Mouse (Mus musculus) small intestine, adult 2 months (tissue): ENCODE data around the gene Fau.

Experiments
- CTCF ChIP-seq: fragments of 200-500 bp; IDR thresholded peaks from 2 replicates; pipeline ENCODE4 v1.5.1; 2012; ENCODE audit warnings: low read depth, mild to moderate bottlenecking, control low read depth, inconsistent platforms, low read length, moderate library complexity, mixed read lengths; ENCODE audit not compliant: insufficient replicate concordance, insufficient read length; ENCODE audit errors: extremely low read depth
- POLR2A ChIP-seq: fragments of 200-500 bp; IDR thresholded peaks from 2 replicates; pipeline ENCODE4 v1.6.1; 2012; ENCODE audit warnings: low read depth, mild to moderate bottlenecking, control low read depth, inconsistent platforms, low read length, moderate library complexity

DNA sequence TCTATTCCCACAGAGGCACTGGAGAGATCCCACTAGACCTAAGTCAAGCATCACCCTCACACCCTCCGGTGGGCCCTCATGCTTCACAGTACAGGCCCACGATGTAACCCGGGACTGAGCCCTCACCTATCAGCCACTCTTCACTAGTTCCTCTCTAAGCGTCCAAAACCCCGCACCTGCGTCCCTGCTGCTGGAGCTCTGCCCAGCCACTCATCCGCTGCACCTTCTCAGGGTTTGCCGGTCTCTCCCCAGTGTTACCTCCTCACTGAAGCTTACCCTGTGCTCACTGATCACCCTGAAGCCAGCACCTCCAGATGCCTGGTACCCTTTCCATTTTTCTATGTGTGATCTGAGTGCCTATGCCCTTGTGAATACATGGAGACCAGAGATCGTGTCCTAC lies 15.4 kb upstream of the Fau start:
- TF ChIP-seq CTCF, result no peak
- no peak for TF ChIP-seq POLR2A
